Mouse (Mus musculus) lung, postnatal 4 days (tissue): ENCODE data around the gene Skint2.

Source experiments
- DNase-seq, 2 experiments: peaks; one replicate each; pipeline ENCODE4 v3.0.0; 2021

Gene Skint2

DNA sequence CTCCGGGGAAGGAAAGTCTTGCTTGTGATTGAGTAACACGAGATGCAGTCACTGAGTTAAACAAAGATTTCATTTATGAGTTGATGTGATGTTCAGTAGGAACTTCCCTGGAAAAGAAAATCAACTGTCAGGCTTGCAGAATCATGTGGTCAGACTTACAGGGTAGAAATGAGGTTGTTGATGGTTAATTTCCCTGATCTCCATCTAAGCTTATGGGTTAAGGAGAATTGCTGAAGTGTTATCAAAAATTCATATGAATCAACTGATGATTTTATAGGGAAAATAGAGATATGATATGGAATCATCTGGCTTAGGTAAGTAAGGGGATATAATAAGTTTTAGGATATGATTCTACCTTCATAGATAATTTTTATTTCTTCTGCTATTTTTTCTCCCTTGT, at the start of gene Skint2:
Skint2 (plus strand) TSS at position 301 of the 400 bp plus-strand sequence.
- DNase-seq: no peak
